Mouse (Mus musculus) gastrocnemius, postnatal 14 days (tissue): ENCODE data around the gene Serpinb9. TPM values are rescaled to one million over a fixed set of nuclear protein-coding genes. Genes with fewer than 3 reads are reported as not detected.

Experiments used
- DNase-seq: peaks from one replicate; pipeline ENCODE4 v3.0.0; 2021; ENCODE audit warnings: mixed read lengths
- intact Hi-C: fragments of 180-260 bp; cut with DNase I; formaldehyde crosslinking; loops from one replicate; pipeline ENCODE4 v1.15.1; 2025; ENCODE audit warnings: low total_unique reads
- total RNA-seq, 2 experiments: library from RNA; stranded (reverse); gene quantifications; 2 replicates each; pipeline ENCODE4 v1.2.3; 2021

Serpinb9 gene
- total RNA-seq, 2 experiments from 2014 or later: 2.5 to 2.7 TPM

DNA sequence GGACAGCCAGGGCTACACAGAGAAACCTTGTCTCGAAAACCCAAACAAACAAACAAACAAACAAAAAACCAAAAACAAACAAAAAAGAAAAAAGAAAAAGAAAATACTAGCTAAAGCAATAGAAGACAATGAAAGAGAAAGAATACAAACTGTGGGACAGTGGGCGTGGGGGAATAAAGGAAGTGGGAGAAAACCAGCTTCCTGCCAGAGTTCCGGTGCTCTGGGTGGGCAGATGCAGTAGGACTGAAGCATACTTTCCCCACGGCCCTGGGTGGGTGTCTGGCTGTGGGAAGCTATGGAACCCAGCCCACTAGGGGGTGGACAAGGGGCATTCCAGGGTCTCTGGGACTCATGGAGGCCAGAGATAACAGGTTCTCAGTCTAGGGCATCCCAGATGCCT is 45.1 kb downstream of the Serpinb9 start:
- no peak for DNase-seq
- intact Hi-C loops: no loop called here

DNA sequence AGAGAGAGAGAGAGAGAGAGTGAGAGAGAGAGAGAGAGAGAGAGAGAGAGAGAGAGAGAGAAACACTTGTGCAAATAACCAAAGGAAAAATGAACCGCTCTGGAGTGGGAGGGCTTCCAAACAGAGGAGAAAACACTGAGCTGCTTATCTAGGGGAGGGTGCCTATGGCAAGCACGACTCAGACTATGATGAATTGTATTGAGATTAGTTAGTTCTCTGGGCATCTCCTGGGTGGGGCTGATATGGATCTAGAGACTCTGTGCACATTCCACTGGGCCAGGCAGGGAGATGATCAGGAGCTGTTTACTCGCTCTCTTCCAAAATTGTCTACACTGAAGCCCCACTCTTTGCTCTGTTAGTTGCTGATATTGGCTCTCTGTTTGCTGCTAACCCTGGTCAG is 48.6 kb downstream of the Serpinb9 start:
- DNase-seq: no peak
- intact Hi-C loops: no loop called here

DNA sequence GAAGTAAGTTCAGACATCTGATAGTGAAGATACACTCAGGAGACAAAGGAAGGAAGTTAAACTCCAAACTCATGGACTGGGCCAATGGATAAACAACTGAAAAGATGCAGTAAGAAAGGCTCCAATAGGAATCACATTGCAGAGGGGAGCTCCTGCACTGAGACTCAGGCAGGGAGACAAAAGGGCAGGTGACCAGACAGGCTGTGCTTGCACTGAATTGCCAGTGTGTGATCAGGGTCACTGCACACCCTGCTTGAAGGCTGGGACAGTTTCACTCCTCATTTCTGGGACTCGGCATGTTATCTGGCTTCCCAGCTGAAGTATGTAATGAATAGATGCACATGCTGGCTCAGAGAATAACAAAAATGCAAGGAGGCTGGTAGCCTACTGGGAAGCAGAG is 60.0 kb downstream of the Serpinb9 start:
- intact Hi-C loops: no loop called here
- DNase-seq: no peak

Other genes with a start within 250 kb of the Serpinb9 start
- gene Mylk4, start 219.3 kb upstream of the Serpinb9 start, total RNA-seq: 100 to 1,000 TPM; 102 to 239 TPM
- 10 to 100 TPM in 1 of 2 experiments, 1 to 10 TPM in 1; 9.5 to 11.1 TPM for gene Wrnip1, start 201.2 kb upstream of the Serpinb9 start, total RNA-seq
- not detected for gene D930007J09Rik, start 200.4 kb upstream of the Serpinb9 start, total RNA-seq
- 1 to 10 TPM; 6.9 to 7.4 TPM for gene Serpinb1a, start 152.1 kb upstream of the Serpinb9 start, total RNA-seq
- gene Serpinb1c, start 105.0 kb upstream of the Serpinb9 start, total RNA-seq: under 1 TPM; 0.57 to 0.58 TPM
- gene Serpinb6b, start 38.0 kb upstream of the Serpinb9 start, total RNA-seq: 1 to 10 TPM; 2.4 to 3.0 TPM
- not detected for gene Serpinb9b, start 24.2 kb downstream of the Serpinb9 start, total RNA-seq
- gene Serpinb1b, start 75.3 kb downstream of the Serpinb9 start, total RNA-seq: under 1 TPM in 1 of 2 experiments, not detected in 1; 0.18 TPM
- not detected for gene Serpinb9c, start 156.5 kb downstream of the Serpinb9 start, total RNA-seq
- gene Serpinb9d, start 189.7 kb downstream of the Serpinb9 start, total RNA-seq: not detected
- gene Serpinb9e, start 246.4 kb downstream of the Serpinb9 start, total RNA-seq: not detected